Mouse (Mus musculus) forebrain, embryonic 13.5 days (tissue): Measurements from ENCODE around the gene Slc9a2. TPM values are rescaled to one million over a fixed set of nuclear protein-coding genes. Genes with fewer than 3 reads are reported as not detected.
A peak's percentile ranks its signal among the peaks of the same experiment; 100 is the strongest.

Source experiments
- ATAC-seq: fragments of 200-750 bp; cut with Nextera tagmentation; 2 replicates; pipeline ENCODE4 v1.8.0; 2017
- H3K27ac ChIP-seq: fragments of 300-500 bp; sonication (generic); 2 replicates; pipeline ENCODE4 v1.5.1; 2015; ENCODE audit warnings: inconsistent platforms, mild to moderate bottlenecking, moderate library complexity
- H3K27me3 ChIP-seq: fragments of 300-500 bp; sonication (generic); 2 replicates; pipeline ENCODE4 v1.6.1; 2015; ENCODE audit warnings: mild to moderate bottlenecking, inconsistent platforms
- H3K36me3 ChIP-seq: fragments of 300-500 bp; sonication (generic); 2 replicates; pipeline ENCODE4 v1.6.1; 2015; ENCODE audit warnings: mild to moderate bottlenecking, inconsistent platforms; ENCODE audit not compliant: poor library complexity, severe bottlenecking
- H3K4me1 ChIP-seq: fragments of 300-500 bp; sonication (generic); 2 replicates; pipeline ENCODE4 v1.6.1; 2015; ENCODE audit warnings: inconsistent platforms
- H3K4me2 ChIP-seq: fragments of 300-500 bp; sonication (generic); 2 replicates; pipeline ENCODE4 v1.6.1; 2015; ENCODE audit warnings: inconsistent platforms, mild to moderate bottlenecking, moderate library complexity
- H3K4me3 ChIP-seq: fragments of 300-500 bp; sonication (generic); 2 replicates; pipeline ENCODE4 v1.5.1; 2015; ENCODE audit warnings: mild to moderate bottlenecking, inconsistent platforms
- H3K9ac ChIP-seq: fragments of 300-500 bp; sonication (generic); 2 replicates; pipeline ENCODE4 v1.6.1; 2015; ENCODE audit warnings: mild to moderate bottlenecking, inconsistent platforms
- H3K9me3 ChIP-seq: fragments of 300-500 bp; sonication (generic); replicated peaks from 2 replicates; pipeline ENCODE4 v1.6.1; 2016; ENCODE audit warnings: inconsistent platforms
- WGBS: fragments of 180-500 bp; shearing (Covaris S2); methylation state at CpG from one replicate; pipeline ENCODE4 v1.1.7; 2015; 5-methylcytosine and 5-hydroxymethylcytosine counted together
- polyA plus RNA-seq: library from polyadenylated mRNA; unstranded; fragments of >200 nt; fragmentation: Nextera tagmentation; extraction: Ambion mirVana; gene quantifications from 2 replicates; pipeline ENCODE4 v1.2.1, GENCODE M21; 2015

Gene Slc9a2
- polyA plus RNA-seq, 1 experiment from 2014 or later: 0.04 TPM

DNA sequence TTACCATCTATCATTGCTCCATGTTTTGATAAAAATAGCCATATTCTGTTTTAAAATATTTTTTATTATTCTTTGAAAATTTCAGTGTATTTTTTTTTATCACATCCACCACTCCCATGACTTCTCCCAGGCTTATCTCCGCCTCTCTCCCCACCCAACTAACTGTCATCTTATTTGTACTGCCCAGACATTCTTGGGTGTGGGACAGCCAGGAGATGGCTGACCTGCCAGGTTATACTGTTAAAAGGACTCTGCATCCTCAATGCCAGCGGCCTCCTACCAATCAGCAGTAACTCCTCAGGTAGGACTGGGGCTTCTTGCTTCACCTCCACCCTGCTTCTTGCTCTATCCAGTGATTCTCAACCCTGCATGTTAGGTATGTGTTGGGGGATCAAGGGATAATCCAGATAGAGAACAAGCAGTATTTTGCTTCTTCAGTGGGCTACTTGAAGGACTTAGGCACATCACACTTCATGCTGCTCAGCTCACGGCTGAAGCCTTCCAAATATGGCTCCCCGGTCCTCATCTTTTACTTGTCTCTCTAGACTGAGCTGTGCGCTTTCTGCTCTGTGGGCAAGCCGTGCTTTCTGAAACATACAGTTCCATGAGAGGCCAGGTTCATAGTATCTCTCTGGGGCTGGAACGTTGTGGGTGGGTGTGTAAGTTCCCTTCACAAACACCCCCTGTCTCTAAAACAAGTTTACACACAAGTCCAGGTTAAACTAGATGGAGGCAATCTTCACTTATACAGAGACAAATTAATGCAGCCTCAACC, 91.0 kb downstream of the Slc9a2 start:
- Histone ChIP-seq H3K36me3 (0 out of 2 replicates have a peak, but pooled peaks cover 8% of the 10 kb centered on the region), H3K27me3 (no peaks in the 10 kb centered on the region), H3K27ac (no peak overlapping the region), H3K9me3 (no peaks in the 10 kb centered on the region), H3K4me2 (no peak overlapping the region), H3K4me1 (no peaks in the 10 kb centered on the region), H3K9ac (no peak overlapping the region), H3K4me3 (no peak overlapping the region)
- 88% methylated on average over 7 of the region's 7 CpGs for WGBS
- ATAC-seq: no peak

DNA sequence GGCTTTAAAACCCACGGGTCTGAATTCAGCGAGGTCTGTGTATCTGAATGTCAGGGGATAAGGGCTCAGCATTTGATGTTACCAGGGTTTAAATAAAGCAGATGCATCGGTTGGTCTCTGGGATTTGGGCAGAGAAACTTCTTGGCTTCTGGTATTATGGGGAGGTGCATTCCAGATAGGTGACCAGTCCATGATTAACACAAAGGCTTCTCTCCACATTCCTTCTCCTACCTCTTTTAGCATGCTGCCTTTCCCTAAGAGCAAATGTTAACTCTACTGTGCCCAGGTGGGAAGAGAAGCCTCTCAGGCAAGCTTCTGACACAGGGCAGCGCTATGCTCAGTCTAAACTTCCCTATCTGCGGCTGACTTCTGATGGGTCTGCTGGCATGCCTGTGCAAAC, 92.9 kb downstream of the Slc9a2 start:
- Histone ChIP-seq H3K4me1 (no peaks in the 10 kb centered on the region), H3K36me3 (0 out of 2 replicates have a peak, but pooled peaks cover 8% of the 10 kb centered on the region), H3K9ac (no peak overlapping the region), H3K4me2 (no peak overlapping the region), H3K27ac (no peak overlapping the region), H3K4me3 (no peak overlapping the region), H3K27me3 (no peaks in the 10 kb centered on the region), H3K9me3 (no peaks in the 10 kb centered on the region)
- no peak for ATAC-seq
- WGBS: 91% methylated on average over 5 of the region's 5 CpGs

DNA sequence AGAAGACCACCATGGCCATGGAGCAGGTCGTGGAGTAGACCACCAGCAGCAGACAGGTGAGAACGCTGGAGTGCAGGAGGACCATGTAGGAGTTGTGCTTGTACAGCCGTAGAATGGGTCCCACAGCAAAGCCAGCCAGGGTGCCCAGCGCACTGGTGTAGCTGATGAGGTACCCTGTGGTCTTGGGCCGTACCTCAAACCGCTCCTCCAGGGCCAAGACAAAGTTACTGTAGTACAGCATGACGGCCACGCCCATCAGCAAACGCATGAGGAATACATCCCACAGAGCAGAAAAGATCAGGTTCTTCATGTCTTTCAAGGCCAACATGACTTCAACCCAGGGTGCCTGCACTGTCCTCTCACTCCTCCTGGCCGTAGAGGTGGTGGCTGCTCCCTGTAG, 93.7 kb downstream of the Slc9a2 start:
- no peak overlapping the region for H3K4me3 ChIP-seq
- peaks cover 5% of the 10 kb centered on the region; the same call in 1 of the 2 replicates for H3K9me3 ChIP-seq
- WGBS: 93% methylated on average over 10 of the region's 10 CpGs

GRCm38 (mm10) chr1:40776102-40776501, 95.7 kb downstream of the Slc9a2 start:
- peaks cover 29% of the 10 kb centered on the region for H3K36me3 ChIP-seq
- H3K9ac ChIP-seq: no peak overlapping the region
- no peak overlapping the region for H3K4me2 ChIP-seq
- no peaks in the 10 kb centered on the region for H3K4me1 ChIP-seq
- no peak overlapping the region for H3K4me3 ChIP-seq
- H3K9me3 ChIP-seq: peaks cover 9% of the 10 kb centered on the region
- no peak for ATAC-seq
- H3K27ac ChIP-seq: no peak overlapping the region
- no peaks in the 10 kb centered on the region for H3K27me3 ChIP-seq
- 72% methylated on average over 2 of the region's 2 CpGs for WGBS

More for the DNA sequence above, 93.7 kb downstream of the Slc9a2 start:
- no peak overlapping the region for H3K9ac ChIP-seq
- peaks cover 14% of the 10 kb centered on the region for H3K36me3 ChIP-seq
- no peak overlapping the region for H3K4me2 ChIP-seq
- no peak for ATAC-seq
- H3K27ac ChIP-seq: no peak overlapping the region
- no peaks in the 10 kb centered on the region for H3K4me1 ChIP-seq
- no peaks in the 10 kb centered on the region for H3K27me3 ChIP-seq

GRCm38 (mm10) chr1:40776763-40777162, 96.4 kb downstream of the Slc9a2 start:
- H3K27ac ChIP-seq: no peak overlapping the region
- no peak for ATAC-seq
- no peaks in the 10 kb centered on the region for H3K4me1 ChIP-seq
- H3K36me3 ChIP-seq: peaks cover 29% of the 10 kb centered on the region
- no peak overlapping the region for H3K4me3 ChIP-seq
- peaks cover 9% of the 10 kb centered on the region for H3K9me3 ChIP-seq
- no peaks in the 10 kb centered on the region for H3K27me3 ChIP-seq
- no peak overlapping the region for H3K9ac ChIP-seq
- 93% methylated on average over 3 of the region's 3 CpGs for WGBS
- no peak overlapping the region for H3K4me2 ChIP-seq

GRCm38 (mm10) chr1:40783450-40783849, 103.1 kb downstream of the Slc9a2 start:
- Histone ChIP-seq H3K27ac (no peak overlapping the region), H3K9me3 (peaks cover 8% of the 10 kb centered on the region), H3K4me3 (no peak overlapping the region), H3K4me1 (no peaks in the 10 kb centered on the region), H3K36me3 (peaks cover 21% of the 10 kb centered on the region), H3K27me3 (no peaks in the 10 kb centered on the region), H3K9ac (no peak overlapping the region), H3K4me2 (no peak overlapping the region)
- WGBS: 97% methylated on average over 7 of the region's 7 CpGs
- no peak for ATAC-seq

DNA sequence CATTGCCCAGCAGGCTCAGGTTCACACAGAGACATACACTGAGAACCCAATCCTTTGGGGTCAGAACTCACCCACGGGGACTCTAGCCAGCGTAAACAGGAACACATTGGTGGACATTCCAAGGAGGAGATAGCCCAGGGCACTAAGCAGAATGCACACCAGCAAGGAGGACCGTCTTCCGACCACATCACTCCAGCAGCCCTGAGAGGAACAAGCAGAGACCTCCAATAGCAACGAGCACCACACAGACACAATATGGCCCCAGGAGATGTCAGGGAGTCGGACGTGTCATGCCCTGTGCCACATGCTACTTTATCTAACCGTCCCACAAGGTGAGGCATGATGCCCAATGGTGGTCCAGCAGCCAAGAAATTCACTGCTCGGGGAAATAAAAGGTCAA, 103.9 kb downstream of the Slc9a2 start:
- H3K4me3 ChIP-seq: no peak overlapping the region
- peaks cover 1% of the 10 kb centered on the region for H3K9me3 ChIP-seq
- peaks cover 4% of the 10 kb centered on the region for H3K4me1 ChIP-seq
- H3K9ac ChIP-seq: no peak overlapping the region
- no peak overlapping the region for H3K27ac ChIP-seq
- H3K4me2 ChIP-seq: no peak overlapping the region
- 91% methylated on average over 9 of the region's 9 CpGs for WGBS
- H3K36me3 ChIP-seq: peaks cover 12% of the 10 kb centered on the region
- ATAC-seq: no peak
- H3K27me3 ChIP-seq: no peaks in the 10 kb centered on the region

GRCm38 (mm10) chr1:40785876-40786445, 105.6 kb downstream of the Slc9a2 start:
- Histone ChIP-seq H3K4me2 (no peak overlapping the region), H3K9me3 (no peaks in the 10 kb centered on the region), H3K9ac (no peak overlapping the region), H3K27me3 (no peaks in the 10 kb centered on the region), H3K4me3 (no peak overlapping the region), H3K36me3 (no peaks in the 10 kb centered on the region), H3K4me1 (peaks cover 16% of the 10 kb centered on the region), H3K27ac (no peak overlapping the region)
- WGBS: 87% methylated on average over 11 of the region's 11 CpGs
- no peak for ATAC-seq

DNA sequence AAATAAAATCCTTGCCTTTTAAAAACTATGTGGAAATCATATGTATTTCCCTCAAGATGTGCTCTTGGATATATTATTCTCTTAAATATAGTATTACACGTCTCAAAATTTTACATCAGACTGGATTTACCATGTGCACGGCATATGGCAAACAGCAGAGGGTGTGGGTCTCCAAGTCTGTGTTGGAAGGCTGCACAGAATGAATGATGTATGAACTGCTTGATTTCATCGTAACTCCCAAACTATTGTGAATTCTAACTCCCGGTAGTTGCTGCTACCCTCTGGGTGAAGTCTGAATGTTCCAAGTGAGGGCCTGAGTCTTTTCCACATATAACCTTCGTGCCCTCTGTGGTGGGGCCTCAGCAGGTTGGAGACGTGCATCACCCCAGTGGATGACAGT, 108.6 kb downstream of the Slc9a2 start:
- H3K4me2 ChIP-seq: no peak overlapping the region
- no peak overlapping the region for H3K27ac ChIP-seq
- peaks cover 18% of the 10 kb centered on the region for H3K4me1 ChIP-seq
- H3K27me3 ChIP-seq: no peaks in the 10 kb centered on the region
- WGBS: 76% methylated on average over 6 of the region's 6 CpGs
- H3K36me3 ChIP-seq: no peaks in the 10 kb centered on the region
- no peak; the same call in 1 of the 2 replicates for ATAC-seq
- H3K9ac ChIP-seq: no peak overlapping the region
- H3K9me3 ChIP-seq: no peaks in the 10 kb centered on the region
- no peak overlapping the region for H3K4me3 ChIP-seq

DNA sequence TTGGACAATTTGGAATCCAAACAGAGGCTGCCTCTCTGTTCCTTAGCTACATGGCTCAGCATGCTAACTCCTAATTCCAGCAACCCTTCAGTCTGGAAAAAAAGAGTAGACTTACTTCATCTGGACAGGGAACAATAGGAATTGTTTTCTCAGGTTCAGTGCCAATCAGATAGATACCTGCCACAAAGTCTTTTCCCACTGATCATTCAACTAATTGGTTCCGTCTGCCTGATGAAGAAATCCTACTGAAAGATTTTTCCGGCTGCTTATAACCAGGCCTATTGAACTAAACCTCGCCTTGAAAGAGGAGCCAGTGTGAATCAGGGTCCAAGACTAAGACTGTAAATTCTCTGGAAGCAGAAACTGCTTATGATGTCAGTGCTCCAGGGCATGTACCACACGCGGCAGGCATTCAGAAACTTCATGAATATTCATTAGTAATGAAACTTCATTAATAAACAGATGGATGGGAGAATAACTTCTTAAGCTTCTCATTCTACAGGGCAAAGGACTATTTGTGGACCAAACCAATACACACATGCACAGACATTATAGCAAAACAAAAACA, 109.4 kb downstream of the Slc9a2 start:
- Histone ChIP-seq H3K27ac (0 out of 2 replicates have a peak overlapping the region, but pooled peaks have one; percentile 28), H3K9me3 (no peaks in the 10 kb centered on the region), H3K4me2 (peak overlapping the region; percentile 70), H3K9ac (no peak overlapping the region; the same call in 1 of the 2 replicates), H3K4me3 (peak overlapping the region; percentile 69), H3K36me3 (no peaks in the 10 kb centered on the region), H3K27me3 (no peaks in the 10 kb centered on the region), H3K4me1 (peaks cover 18% of the 10 kb centered on the region)
- 9% methylated on average over 5 of the region's 5 CpGs for WGBS
- ATAC-seq: peak; percentile 71

- H3K27ac ChIP-seq: peak within 1 kb of the TSS; percentile 28; the same call in 1 of the 2 replicates
- WGBS: 3% methylated on average over 38 of the region's 38 CpGs
- H3K36me3 ChIP-seq: no peaks in the 10 kb centered on the region
- H3K9me3 ChIP-seq: no peaks in the 10 kb centered on the region
- H3K27me3 ChIP-seq: no peaks in the 10 kb centered on the region
- peaks cover 18% of the 10 kb centered on the region for H3K4me1 ChIP-seq
- H3K4me2 ChIP-seq: peak within 1 kb of the TSS; percentile 70
- H3K4me3 ChIP-seq: peak within 1 kb of the TSS; percentile 69
- peak within 1 kb of the TSS; percentile 58 for H3K9ac ChIP-seq
- peak; percentile 91 for ATAC-seq
Measured at GRCm38 (mm10) chr1:40790324-40791141, 110.2 kb downstream of the Slc9a2 start, which contains the start of gene Mfsd9. Mfsd9 (minus strand) TSS chr1:40790687.
